Mouse (Mus musculus): ENCODE data around the gene Il31.
"Not testable (repeated sequence)": the region's sequence is repeated elsewhere in the genome, so short reads cannot be mapped to it uniquely, and the experiment has no call there.

Gene Il31

DNA sequence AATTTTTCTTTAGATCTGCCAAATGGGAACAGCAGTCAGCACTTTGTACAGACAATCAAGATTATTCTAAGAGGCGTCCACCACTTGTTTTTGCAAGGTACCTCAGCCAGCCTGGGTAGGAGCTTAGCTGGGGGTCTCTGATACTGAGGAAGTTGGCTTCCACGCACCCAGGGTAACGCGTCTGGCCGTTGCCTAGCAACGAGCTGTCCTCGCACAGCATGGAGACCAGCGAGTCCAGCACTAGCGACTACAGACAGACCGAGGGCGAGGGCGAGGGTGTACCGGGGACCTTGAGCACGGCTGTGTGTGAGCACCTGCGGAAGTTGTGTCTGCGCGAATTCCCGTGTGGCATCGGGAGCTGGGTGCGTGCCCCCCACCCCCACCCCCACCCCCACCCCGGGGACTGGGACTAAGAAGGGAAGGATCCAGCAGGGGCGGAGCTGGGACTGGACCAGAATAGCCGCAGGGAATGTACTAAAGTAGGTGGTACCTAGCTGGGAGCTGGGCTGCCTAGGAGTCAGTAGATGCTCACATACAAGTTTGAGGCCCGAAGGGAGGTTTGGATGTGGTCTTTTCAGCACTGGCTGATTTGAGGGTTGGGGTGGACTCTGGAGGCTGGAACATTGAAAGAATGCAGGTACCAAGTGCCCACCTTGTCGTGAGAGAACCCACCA lies at the start of gene Il31, which contains the start of gene Lrrc43:
TSS of gene Il31 (minus strand) at position 378 of the 674 bp plus-strand sequence.
TSS of gene Lrrc43 (plus strand) at position 194 of the 674 bp plus-strand sequence.
- no peak for DNase-seq

DNA sequence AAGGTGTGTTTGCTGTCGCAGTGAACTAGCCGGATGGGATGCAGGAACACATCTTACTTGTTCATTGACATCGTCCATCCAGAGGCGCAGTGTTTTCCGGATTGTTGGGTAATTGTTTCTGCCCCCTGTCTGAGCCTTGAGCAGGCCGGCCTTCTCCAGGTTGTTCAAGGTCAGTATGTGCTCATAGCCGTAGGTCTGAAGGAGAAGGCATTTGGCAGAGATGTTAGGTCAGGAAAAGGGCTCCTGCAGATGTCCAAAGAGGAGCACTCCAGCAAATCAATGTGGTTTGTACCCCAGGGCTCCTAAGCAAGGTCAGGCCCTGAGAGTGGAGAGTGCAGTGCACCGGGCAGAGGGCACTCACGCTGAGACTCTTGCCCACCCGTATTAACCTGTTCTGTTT lies 44.5 kb upstream of the Il31 start:
- DNase-seq = no peak

DNA sequence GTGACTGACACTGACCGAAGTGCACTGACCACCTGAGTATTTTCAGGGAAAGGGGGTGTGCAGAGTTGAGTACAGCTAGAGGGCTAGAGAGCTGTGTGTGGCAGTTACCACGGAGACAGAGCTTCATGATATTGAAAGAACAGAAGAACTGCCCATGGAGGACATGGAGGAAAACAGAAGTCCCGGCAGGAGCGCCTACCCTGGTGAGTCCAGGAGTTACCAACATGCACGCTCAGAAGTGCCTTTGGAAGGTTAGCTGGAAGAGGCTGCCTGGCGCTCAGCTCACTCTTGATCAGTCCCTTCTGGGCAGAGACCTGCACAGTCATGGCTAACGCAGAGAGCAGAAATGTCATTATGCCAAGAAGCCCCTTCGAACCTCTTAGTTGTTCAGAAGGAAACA lies 40.8 kb upstream of the Il31 start:
- peak; percentile 0 for DNase-seq

DNA sequence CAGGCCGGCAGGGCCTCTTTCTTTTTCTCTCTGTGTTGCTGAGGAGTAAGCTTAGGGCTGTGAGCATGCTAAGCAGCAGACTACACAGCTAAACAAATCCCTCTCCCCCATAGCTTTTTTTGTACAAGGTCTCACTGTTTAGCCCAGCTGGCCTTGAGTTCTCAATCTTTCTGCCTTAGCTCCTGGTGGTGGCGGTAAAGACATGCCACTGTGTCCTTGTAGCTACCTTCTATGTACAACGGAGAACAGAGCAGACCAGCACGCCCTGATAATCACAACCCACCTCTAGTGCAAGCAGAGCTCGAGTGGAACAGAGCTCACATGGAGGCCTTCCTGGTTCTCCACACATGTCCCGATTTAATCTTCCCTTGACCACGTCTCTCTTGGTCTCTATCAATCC lies 39.4 kb upstream of the Il31 start:
- DNase-seq = no peak

GRCm38 (mm10) chr5:123525916-123526495 lies 36.7 kb upstream of the Il31 start:
- no peak for DNase-seq

GRCm38 (mm10) chr5:123525281-123525680 lies 36.0 kb upstream of the Il31 start, which contains the start of gene Gm49027:
Gene Gm49027 (minus strand): TSS chr5:123525488.
- no peak for DNase-seq

DNA sequence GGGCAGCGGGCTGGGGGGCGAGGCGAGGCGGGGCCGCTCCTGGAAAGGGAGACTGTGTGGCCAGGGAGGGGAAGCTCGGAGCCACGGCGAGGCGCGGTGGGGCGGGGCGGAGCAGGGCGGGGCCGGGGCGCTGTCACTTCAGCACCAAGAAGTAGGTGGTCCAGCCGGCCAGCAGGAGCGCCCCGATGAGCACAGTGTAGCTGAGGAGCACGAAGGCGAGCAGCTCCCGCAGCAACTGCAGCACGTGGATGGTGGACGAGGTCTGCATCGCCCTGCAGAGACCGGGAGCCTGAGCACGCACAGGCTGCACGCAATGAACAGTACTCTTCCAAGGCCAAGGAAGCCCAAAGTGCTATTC lies 35.1 kb upstream of the Il31 start:
- no peak for DNase-seq

- peak; percentile 98 for DNase-seq
Measured at GRCm38 (mm10) chr5:123523692-123524392, 34.6 kb upstream of the Il31 start, which contains the start of gene Diablo. Gene Diablo (minus strand): TSS chr5:123524176.

DNA sequence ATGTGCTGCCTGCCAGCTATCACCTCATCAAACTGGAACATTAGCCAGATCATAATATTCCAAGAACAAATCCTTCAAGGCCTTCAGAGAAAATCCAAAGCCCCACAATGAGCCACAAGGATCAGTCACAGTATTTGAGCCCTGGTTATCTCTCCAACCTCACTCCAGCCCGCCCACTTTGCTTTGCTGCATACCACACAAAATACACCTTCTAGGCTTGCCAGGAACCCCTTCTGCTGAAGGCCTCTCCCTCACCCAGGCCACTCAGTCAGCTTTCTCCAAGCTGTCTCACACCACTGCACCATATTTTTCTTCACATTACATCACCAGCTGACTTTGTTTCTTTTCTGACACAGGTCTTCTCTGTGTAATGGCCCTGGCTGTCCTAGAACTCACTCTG lies 32.9 kb upstream of the Il31 start:
- DNase-seq = no peak

DNA sequence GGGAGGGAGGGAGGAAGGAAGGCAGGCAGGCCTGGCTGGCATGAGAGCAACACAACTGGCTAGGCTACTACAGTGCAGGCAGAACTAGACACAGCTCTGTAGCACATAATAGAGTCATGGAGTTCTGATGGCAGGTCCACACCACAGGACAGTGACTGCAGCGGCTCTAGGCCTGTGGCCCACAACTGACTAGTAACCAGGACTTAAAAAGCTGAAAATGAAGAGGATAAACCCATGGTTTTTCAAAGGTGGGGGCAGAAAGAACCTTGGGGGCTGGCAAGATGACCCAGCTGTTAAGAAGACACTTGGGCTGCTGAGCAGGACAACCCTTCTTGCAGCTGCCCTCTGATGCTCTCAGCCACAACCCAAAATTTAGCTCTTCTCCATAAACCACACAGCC lies 32.3 kb upstream of the Il31 start:
- DNase-seq = no peak

GRCm38 (mm10) chr5:123520666-123521065 lies 31.4 kb upstream of the Il31 start:
- DNase-seq = no peak

DNA sequence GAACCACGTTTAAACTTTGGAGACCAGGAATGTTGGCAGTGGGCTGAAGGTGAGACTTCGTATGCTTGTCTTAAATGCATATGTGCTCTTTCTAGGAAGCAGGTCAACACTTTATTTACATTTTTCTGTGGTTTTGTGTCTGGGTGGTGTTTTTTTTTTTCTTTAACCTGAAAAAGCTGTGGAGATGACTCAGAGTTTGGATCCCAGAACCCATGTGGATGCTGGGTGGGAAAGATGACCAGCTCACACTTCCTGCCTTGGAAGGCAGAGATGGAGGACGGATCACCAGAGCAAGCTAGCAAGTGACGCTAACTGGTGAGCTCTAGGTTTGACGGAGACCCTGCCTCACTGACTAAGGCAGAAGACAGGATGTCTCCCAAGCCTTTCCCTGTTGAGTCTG lies 25.6 kb upstream of the Il31 start:
- DNase-seq = no peak

GRCm38 (mm10) chr5:123512102-123512501 lies 22.8 kb upstream of the Il31 start:
- DNase-seq = no peak

GRCm38 (mm10) chr5:123511426-123511825 lies 22.1 kb upstream of the Il31 start:
- not testable (repeated sequence) for DNase-seq

DNA sequence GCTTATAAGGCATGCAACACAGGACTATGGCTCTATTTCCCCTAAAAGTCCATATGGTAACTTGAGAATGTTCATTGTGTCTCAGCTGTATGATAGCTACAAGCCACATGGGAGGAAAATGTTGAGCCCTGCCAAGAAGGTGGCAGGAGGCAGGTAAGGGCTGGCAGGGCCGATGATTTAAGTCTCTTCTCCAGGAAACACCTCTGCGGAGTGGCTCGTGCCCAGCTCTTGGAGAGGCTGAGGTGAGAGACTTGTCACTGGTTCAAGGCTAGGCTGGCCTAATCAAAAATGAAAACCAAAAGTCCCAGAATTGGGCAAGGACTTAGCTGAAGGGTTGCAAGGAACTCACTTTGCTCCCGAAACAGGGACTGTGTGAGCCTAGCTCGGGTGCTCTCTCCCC lies 20.9 kb upstream of the Il31 start, which contains the start of gene B3gnt4:
TSS of gene B3gnt4 (plus strand) at position 301 of the 400 bp plus-strand sequence.
- no peak for DNase-seq

- DNase-seq = no peak
Measured at GRCm38 (mm10) chr5:123508921-123509320, 19.6 kb upstream of the Il31 start.

- DNase-seq = peak; percentile 71
Measured at GRCm38 (mm10) chr5:123507936-123508723, 18.8 kb upstream of the Il31 start.

DNA sequence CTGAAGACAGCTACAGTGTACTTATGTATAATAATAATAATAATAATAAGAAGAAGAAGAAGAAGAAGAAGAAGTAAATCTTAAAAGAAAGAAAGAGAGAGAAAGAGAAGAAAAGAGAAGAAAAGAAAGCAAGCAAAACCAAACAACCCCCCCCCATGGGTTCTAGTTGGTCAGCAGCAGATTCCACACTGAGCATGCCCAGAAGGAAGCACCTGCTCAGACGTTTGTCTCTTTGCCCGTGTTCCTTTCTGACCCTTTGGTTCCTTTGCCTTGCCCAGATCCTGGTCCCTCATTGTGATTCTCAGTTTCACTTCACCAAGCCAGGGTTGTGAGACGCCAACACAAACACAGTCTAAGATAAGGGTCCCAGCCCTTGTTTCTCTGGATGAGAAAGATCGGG lies 12.7 kb upstream of the Il31 start:
- DNase-seq = no peak

GRCm38 (mm10) chr5:123499717-123500116 lies 10.4 kb upstream of the Il31 start:
- no peak for DNase-seq

GRCm38 (mm10) chr5:123489935-123490334 lies 646 bp upstream of the Il31 start:
- DNase-seq = no peak

DNA sequence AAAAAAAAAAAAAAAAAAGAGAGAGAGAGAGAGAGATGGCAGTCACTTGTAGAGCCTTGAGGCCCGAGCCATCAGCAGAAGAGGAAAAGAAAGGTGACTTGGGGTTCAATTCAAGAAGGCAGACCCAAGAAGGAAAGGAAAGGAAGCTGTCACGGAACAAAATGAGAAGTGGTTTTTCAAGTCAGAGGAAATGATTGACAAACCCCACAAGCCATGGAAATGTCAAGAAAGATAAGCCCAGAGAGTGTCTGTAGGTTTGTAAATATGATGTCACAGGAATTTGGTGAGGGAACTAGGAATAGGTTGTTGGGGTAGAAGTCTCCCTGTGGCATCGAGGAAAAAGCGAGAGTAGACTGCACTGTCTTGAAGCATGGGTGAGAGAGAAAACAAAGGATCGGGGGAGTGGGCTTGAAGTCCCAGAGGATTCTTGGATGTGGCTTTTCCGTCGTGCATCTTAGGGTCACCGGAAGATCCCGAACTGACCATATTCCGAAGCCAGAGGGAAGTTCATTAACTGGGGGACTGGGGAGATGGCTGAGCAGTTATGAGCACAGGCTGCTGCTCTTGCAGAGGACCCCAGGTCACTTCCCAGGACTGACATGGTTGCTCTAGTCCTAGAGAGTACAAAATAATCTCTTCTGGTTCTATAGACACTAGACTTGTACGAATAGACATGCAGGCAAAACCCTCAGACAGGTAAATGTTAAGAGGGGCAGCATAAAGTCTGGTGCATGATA lies 1.5 kb downstream of the Il31 start:
- DNase-seq = no peak

- DNase-seq = no peak
Measured at GRCm38 (mm10) chr5:123473817-123474216, 15.5 kb downstream of the Il31 start.

Data from kidney, adult 11 months (tissue).